Mouse (Mus musculus): ENCODE data around the gene Ltb. TPM values are rescaled to one million over a fixed set of nuclear protein-coding genes. Genes with fewer than 3 reads are reported as not detected.

Ltb gene
- polyA plus RNA-seq, 1 experiment, result not detected

- Histone ChIP-seq H3K27ac (ENCODE audit: insufficient read depth, low read length) (peak within 1 kb of the TSS; percentile 95), H3K4me3 (ENCODE audit: insufficient read depth, low read length) (peak within 1 kb of the TSS; percentile 66), H3K4me1 (ENCODE audit: control insufficient read depth, insufficient read depth, low read length) (peaks cover 19% of the 10 kb centered on the region)
- TF ChIP-seq POLR2A (IDR thresholded peaks at IDR 0.05; ENCODE audit: low read depth, low read length) (peak; percentile 76), CTCF (IDR thresholded peaks at IDR 0.05; ENCODE audit: borderline replicate concordance, insufficient read depth, low read length) (no peak)
Observed at GRCm38 (mm10) chr17:35241305-35242014, 47.2 kb downstream of the Ltb start, which contains the start of gene Ddx39b. TSS of gene Ddx39b (plus strand) at chr17:35241746.

DNA sequence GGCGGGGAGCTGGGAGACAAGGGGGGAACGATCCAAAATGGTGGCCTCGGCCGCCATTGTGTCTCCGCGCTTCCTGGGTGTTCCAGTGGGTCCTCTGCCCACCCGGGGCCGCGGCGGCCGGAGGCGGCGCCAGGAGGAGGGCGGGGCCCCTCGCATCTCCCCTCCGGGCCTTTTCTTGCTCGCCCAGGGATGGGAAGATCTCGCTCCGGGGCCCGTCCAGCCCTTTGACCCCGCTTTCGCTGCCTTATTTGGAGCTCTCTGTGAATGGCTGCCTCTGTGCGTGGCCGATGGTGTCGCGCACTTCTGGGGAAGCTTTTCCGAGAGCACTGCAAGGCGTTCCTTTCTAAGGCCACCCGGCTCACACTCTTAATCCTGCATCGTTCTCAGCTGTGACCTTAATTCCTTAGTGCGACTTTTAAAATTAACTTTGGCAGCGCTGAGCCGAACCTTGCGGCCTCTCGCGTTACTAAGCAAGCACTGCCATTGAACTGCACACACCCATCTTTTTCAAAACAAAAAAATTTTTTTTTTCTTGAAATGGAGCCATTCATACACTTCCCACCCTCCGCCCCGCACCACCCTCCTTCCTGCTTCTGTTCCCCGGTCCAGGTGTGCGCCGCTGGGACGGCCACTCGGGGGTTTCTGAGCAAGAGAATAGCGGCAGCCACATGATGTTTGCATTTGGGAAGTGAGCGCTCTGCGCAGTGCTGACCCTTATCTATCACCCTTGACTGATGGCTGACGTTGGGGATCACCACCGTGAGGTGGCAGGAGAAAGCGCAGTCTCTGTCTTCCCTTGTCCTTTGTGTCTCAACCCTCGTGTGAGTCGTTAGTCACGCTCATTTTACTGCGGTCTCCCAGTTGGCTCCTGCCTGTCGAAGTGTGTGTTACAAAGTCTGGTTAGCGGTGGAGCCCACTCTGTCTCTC lies 48.0 kb downstream of the Ltb start:
- Histone ChIP-seq H3K27ac (ENCODE audit: insufficient read depth, low read length) (peak overlapping the region; percentile 95), H3K4me1 (ENCODE audit: control insufficient read depth, insufficient read depth, low read length) (peaks cover 19% of the 10 kb centered on the region)
- peak; percentile 81 for TF ChIP-seq POLR2A (IDR thresholded peaks at IDR 0.05; ENCODE audit: low read depth, low read length)
- no peak for TF ChIP-seq CTCF (IDR thresholded peaks at IDR 0.05; ENCODE audit: borderline replicate concordance, insufficient read depth, low read length)

DNA sequence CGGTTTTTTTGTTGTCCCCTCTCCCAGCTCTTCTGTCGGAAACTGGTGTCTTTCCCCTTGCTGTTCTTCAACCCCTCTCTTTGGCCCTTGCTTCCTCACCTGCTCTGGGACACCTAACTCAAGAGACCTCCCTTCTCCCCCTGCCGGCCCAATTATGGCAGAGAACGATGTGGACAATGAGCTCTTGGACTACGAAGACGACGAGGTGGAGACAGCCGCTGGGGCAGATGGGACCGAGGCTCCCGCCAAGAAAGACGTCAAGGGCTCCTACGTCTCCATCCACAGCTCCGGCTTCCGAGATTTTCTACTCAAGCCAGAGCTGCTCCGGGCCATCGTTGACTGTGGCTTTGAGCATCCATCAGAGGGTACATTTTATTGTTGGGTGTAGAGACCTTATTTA lies 48.8 kb downstream of the Ltb start:
- Histone ChIP-seq H3K4me3 (ENCODE audit: insufficient read depth, low read length) (peak overlapping the region; percentile 66), H3K27ac (ENCODE audit: insufficient read depth, low read length) (peak overlapping the region; percentile 95), H3K4me1 (ENCODE audit: control insufficient read depth, insufficient read depth, low read length) (peaks cover 19% of the 10 kb centered on the region)
- TF ChIP-seq CTCF (IDR thresholded peaks at IDR 0.05; ENCODE audit: borderline replicate concordance, insufficient read depth, low read length) (no peak), POLR2A (IDR thresholded peaks at IDR 0.05; ENCODE audit: low read depth, low read length) (peak; percentile 49)

More for the DNA sequence above, 48.0 kb downstream of the Ltb start:
- peak overlapping the region; percentile 66 for H3K4me3 ChIP-seq (ENCODE audit: insufficient read depth, low read length)

- Histone ChIP-seq H3K4me3 (ENCODE audit: insufficient read depth, low read length) (0 out of 2 replicates have a peak overlapping the region, but pooled peaks have one; percentile 66), H3K27ac (ENCODE audit: insufficient read depth, low read length) (no peak overlapping the region), H3K4me1 (ENCODE audit: control insufficient read depth, insufficient read depth, low read length) (peaks cover 19% of the 10 kb centered on the region)
- TF ChIP-seq POLR2A (IDR thresholded peaks at IDR 0.05; ENCODE audit: low read depth, low read length) (no peak), CTCF (IDR thresholded peaks at IDR 0.05; ENCODE audit: borderline replicate concordance, insufficient read depth, low read length) (no peak)
Observed at GRCm38 (mm10) chr17:35244999-35245398, 50.8 kb downstream of the Ltb start.

Other genes with a start within 250 kb of the Ltb start
- gene Hspa1b, start 235.2 kb upstream of the Ltb start, polyA plus RNA-seq (2011; ENCODE audit: insufficient read length, low read depth, missing spikeins), result 20.9 and 36.6 TPM in 2 replicates
- gene Gm20481, start 224.5 kb upstream of the Ltb start, polyA plus RNA-seq (2011; ENCODE audit: insufficient read length, low read depth, missing spikeins), result not detected in 2 replicates
- 6.0 and 6.5 TPM in 2 replicates for gene Hspa1a, start 222.3 kb upstream of the Ltb start, polyA plus RNA-seq (2011; ENCODE audit: insufficient read length, low read depth, missing spikeins)
- not detected in 2 replicates for gene Hspa1l, start 221.7 kb upstream of the Ltb start, polyA plus RNA-seq (2011; ENCODE audit: insufficient read length, low read depth, missing spikeins)
- 74.8 and 93.3 TPM in 2 replicates for gene Lsm2, start 212.6 kb upstream of the Ltb start, polyA plus RNA-seq (2011; ENCODE audit: insufficient read length, low read depth, missing spikeins)
- 81.3 and 85.7 TPM in 2 replicates for gene Vars, start 193.5 kb upstream of the Ltb start, polyA plus RNA-seq (2011; ENCODE audit: insufficient read length, low read depth, missing spikeins)
- 0.12 and 0.26 TPM in 2 replicates for gene Vwa7, start 177.9 kb upstream of the Ltb start, polyA plus RNA-seq (2011; ENCODE audit: insufficient read length, low read depth, missing spikeins)
- not detected in 2 replicates for gene Sapcd1, start 166.4 kb upstream of the Ltb start, polyA plus RNA-seq (2011; ENCODE audit: insufficient read length, low read depth, missing spikeins)
- gene Msh5, start 147.7 kb upstream of the Ltb start, polyA plus RNA-seq (2011; ENCODE audit: insufficient read length, low read depth, missing spikeins), result 1.2 and 2.8 TPM in 2 replicates
- 266 and 360 TPM in 2 replicates for gene Clic1, start 144.5 kb upstream of the Ltb start, polyA plus RNA-seq (2011; ENCODE audit: insufficient read length, low read depth, missing spikeins)
- 46.4 and 52.8 TPM in 2 replicates for gene Ddah2, start 135.4 kb upstream of the Ltb start, polyA plus RNA-seq (2011; ENCODE audit: insufficient read length, low read depth, missing spikeins)
- gene Ly6g6c, start 129.1 kb upstream of the Ltb start, polyA plus RNA-seq (2011; ENCODE audit: insufficient read length, low read depth, missing spikeins), result not detected in 2 replicates
- gene Mpig6b, start 128.3 kb upstream of the Ltb start, polyA plus RNA-seq (2011; ENCODE audit: insufficient read length, low read depth, missing spikeins), result 0.22 TPM in 1 of 2 replicates, not detected in the other
- gene Ly6g6e, start 117.5 kb upstream of the Ltb start, polyA plus RNA-seq (2011; ENCODE audit: insufficient read length, low read depth, missing spikeins), result not detected in 2 replicates
- gene Ly6g6d, start 116.4 kb upstream of the Ltb start, polyA plus RNA-seq (2011; ENCODE audit: insufficient read length, low read depth, missing spikeins), result not detected in 2 replicates
- gene Ly6g6f, start 108.8 kb upstream of the Ltb start, polyA plus RNA-seq (2011; ENCODE audit: insufficient read length, low read depth, missing spikeins), result not detected in 2 replicates
- gene Abhd16a, start 105.2 kb upstream of the Ltb start, polyA plus RNA-seq (2011; ENCODE audit: insufficient read length, low read depth, missing spikeins), result 31.8 and 33.9 TPM in 2 replicates
- not detected in 2 replicates for gene Ly6g5c, start 86.2 kb upstream of the Ltb start, polyA plus RNA-seq (2011; ENCODE audit: insufficient read length, low read depth, missing spikeins)
- gene Ly6g5b, start 79.0 kb upstream of the Ltb start, polyA plus RNA-seq (2011; ENCODE audit: insufficient read length, low read depth, missing spikeins), result 0.74 TPM in 1 of 2 replicates, not detected in the other
- gene Gpank1, start 73.0 kb upstream of the Ltb start, polyA plus RNA-seq (2011; ENCODE audit: insufficient read length, low read depth, missing spikeins), result 8.9 and 10.2 TPM in 2 replicates
- 164 and 169 TPM in 2 replicates for gene Csnk2b, start 72.4 kb upstream of the Ltb start, polyA plus RNA-seq (2011; ENCODE audit: insufficient read length, low read depth, missing spikeins)
- 16.1 and 18.4 TPM in 2 replicates for gene D17H6S53E, start 68.1 kb upstream of the Ltb start, polyA plus RNA-seq (2011; ENCODE audit: insufficient read length, low read depth, missing spikeins)
- gene Apom, start 62.4 kb upstream of the Ltb start, polyA plus RNA-seq (2011; ENCODE audit: insufficient read length, low read depth, missing spikeins), result 0.48 TPM in 1 of 2 replicates, not detected in the other
- 193 and 196 TPM in 2 replicates for gene Bag6, start 59.3 kb upstream of the Ltb start, polyA plus RNA-seq (2011; ENCODE audit: insufficient read length, low read depth, missing spikeins)
- 174 and 183 TPM in 2 replicates for gene Prrc2a, start 29.5 kb upstream of the Ltb start, polyA plus RNA-seq (2011; ENCODE audit: insufficient read length, low read depth, missing spikeins)
- gene Aif1, start 18.4 kb upstream of the Ltb start, polyA plus RNA-seq (2011; ENCODE audit: insufficient read length, low read depth, missing spikeins), result not detected in 2 replicates
- 2.5 and 3.5 TPM in 2 replicates for gene Lst1, start 6.0 kb upstream of the Ltb start, polyA plus RNA-seq (2011; ENCODE audit: insufficient read length, low read depth, missing spikeins)
- gene Tnf, start 7.6 kb downstream of the Ltb start, polyA plus RNA-seq (2011; ENCODE audit: insufficient read length, low read depth, missing spikeins), result 0.35 TPM in 1 of 2 replicates, not detected in the other
- not detected in 2 replicates for gene Lta, start 10.9 kb downstream of the Ltb start, polyA plus RNA-seq (2011; ENCODE audit: insufficient read length, low read depth, missing spikeins)
- gene Gm16181, start 26.4 kb downstream of the Ltb start, polyA plus RNA-seq (2011; ENCODE audit: insufficient read length, low read depth, missing spikeins), result not detected in 2 replicates
- 2.0 and 3.7 TPM in 2 replicates for gene Atp6v1g2, start 39.2 kb downstream of the Ltb start, polyA plus RNA-seq (2011; ENCODE audit: insufficient read length, low read depth, missing spikeins)
- 7.9 and 10.1 TPM in 2 replicates for gene Nfkbil1, start 41.4 kb downstream of the Ltb start, polyA plus RNA-seq (2011; ENCODE audit: insufficient read length, low read depth, missing spikeins)
- gene Ddx39b, start 47.3 kb downstream of the Ltb start, polyA plus RNA-seq (2011; ENCODE audit: insufficient read length, low read depth, missing spikeins), result 182 and 227 TPM in 2 replicates
- 98.1 and 108 TPM in 2 replicates for gene H2-D1, start 68.3 kb downstream of the Ltb start, polyA plus RNA-seq (2011; ENCODE audit: insufficient read length, low read depth, missing spikeins)
- not detected in 2 replicates for gene H2-Q1, start 126.0 kb downstream of the Ltb start, polyA plus RNA-seq (2011; ENCODE audit: insufficient read length, low read depth, missing spikeins)
- gene H2-Q2, start 147.8 kb downstream of the Ltb start, polyA plus RNA-seq (2011; ENCODE audit: insufficient read length, low read depth, missing spikeins), result not detected in 2 replicates
- gene H2-Q4, start 185.2 kb downstream of the Ltb start, polyA plus RNA-seq (2011; ENCODE audit: insufficient read length, low read depth, missing spikeins), result 6.7 and 13.7 TPM in 2 replicates
- 0.28 and 0.32 TPM in 2 replicates for gene H2-Q6, start 230.4 kb downstream of the Ltb start, polyA plus RNA-seq (2011; ENCODE audit: insufficient read length, low read depth, missing spikeins)
- gene H2-Q7, start 244.7 kb downstream of the Ltb start, polyA plus RNA-seq (2011; ENCODE audit: insufficient read length, low read depth, missing spikeins), result 0.57 and 1.8 TPM in 2 replicates

Measured in embryonic fibroblast, embryonic 13.5 days (primary cell).